Mouse (Mus musculus) forebrain, embryonic 14.5 days (tissue): ENCODE measurements around the gene Oat. TPM values are rescaled to one million over a fixed set of nuclear protein-coding genes. Genes with fewer than 3 reads are reported as not detected.

ENCODE experiments used
- ATAC-seq: fragments of 200-750 bp; cut with Nextera tagmentation; 2 replicates; pipeline ENCODE4 v1.8.0; 2017; ENCODE audit warnings: mild to moderate bottlenecking, moderate library complexity
- DNase-seq: peaks from one replicate; pipeline ENCODE4 v3.0.0-alpha.2; 2015; ENCODE audit warnings: low spot score
- H3K27ac ChIP-seq: fragments of 300-500 bp; sonication (generic); 2 replicates; pipeline ENCODE4 v1.5.1; 2014; ENCODE audit warnings: low read depth, mild to moderate bottlenecking, control low read depth, low read length, moderate library complexity
- H3K27me3 ChIP-seq: fragments of 300-500 bp; sonication (generic); replicated peaks from 2 replicates; pipeline ENCODE4 v1.6.1; 2014; ENCODE audit warnings: low read length, control low read depth, mixed read lengths; ENCODE audit not compliant: control insufficient read depth, insufficient read depth
- H3K36me3 ChIP-seq: fragments of 300-500 bp; sonication (generic); 2 replicates; pipeline ENCODE4 v1.6.1; 2014; ENCODE audit warnings: low read length, control low read depth; ENCODE audit not compliant: control insufficient read depth, insufficient read depth
- H3K4me1 ChIP-seq: fragments of 300-500 bp; sonication (generic); 2 replicates; pipeline ENCODE4 v1.6.1; 2014; ENCODE audit warnings: antibody characterized with exemption, low read length, control low read depth; ENCODE audit not compliant: control insufficient read depth, insufficient read depth
- H3K4me2 ChIP-seq: fragments of 300-500 bp; sonication (generic); 2 replicates; pipeline ENCODE4 v1.6.1; 2014; ENCODE audit warnings: mild to moderate bottlenecking, control low read depth, low read length
- H3K4me3 ChIP-seq: fragments of 300-500 bp; sonication (generic); 2 replicates; pipeline ENCODE4 v1.5.1; 2014; ENCODE audit warnings: low read depth, low read length, control low read depth
- H3K9ac ChIP-seq: fragments of 300-500 bp; sonication (generic); 2 replicates; pipeline ENCODE4 v1.6.1; 2014; ENCODE audit warnings: mild to moderate bottlenecking, low read length, control low read depth, moderate library complexity
- H3K9me3 ChIP-seq: fragments of 300-500 bp; sonication (generic); replicated peaks from 2 replicates; pipeline ENCODE4 v1.6.1; 2016; ENCODE audit warnings: low read length, control low read depth, mixed read lengths; ENCODE audit not compliant: control insufficient read depth
- WGBS: fragments of 180-500 bp; shearing (Covaris S2); extraction: QIAGEN DNeasy Blood & Tissue Kit; methylation state at CpG from one replicate; pipeline ENCODE4 v1.1.7; 2014; 5-methylcytosine and 5-hydroxymethylcytosine counted together
- polyA plus RNA-seq: library from polyadenylated mRNA; unstranded; fragments of >200 nt; fragmentation: Nextera tagmentation; extraction: Ambion mirVana; gene quantifications from 2 replicates; pipeline ENCODE4 v1.2.1, GENCODE M21; 2014

Gene Oat
- polyA plus RNA-seq, 1 experiment from 2014 or later: 138 TPM

DNA sequence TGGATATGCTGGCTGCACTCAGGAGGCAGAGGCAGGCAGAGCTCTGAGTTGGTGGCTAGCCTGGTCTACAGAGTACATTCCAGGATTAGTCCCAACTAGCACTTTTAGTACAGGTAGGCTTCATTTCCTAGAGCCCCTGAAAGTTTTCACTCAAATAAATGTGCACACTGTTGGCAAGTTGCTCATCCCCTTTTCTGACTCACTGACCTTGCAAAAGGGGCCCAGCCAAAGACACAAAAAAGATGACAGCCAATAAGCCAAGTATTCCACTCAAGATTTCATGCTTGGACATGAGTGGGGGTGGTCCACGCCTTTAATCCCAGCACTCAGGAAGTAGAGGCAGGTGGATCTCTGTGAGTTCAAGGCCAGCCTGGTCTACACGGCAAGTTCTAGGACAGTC, 5.2 kb upstream of the Oat start:
- H3K4me2 ChIP-seq: no peak overlapping the region
- H3K4me1 ChIP-seq: no peaks in the 10 kb centered on the region
- WGBS: 91% methylated on average over 2 of the region's 2 CpGs
- ATAC-seq (no peak), DNase-seq (no peak)
- H3K27me3 ChIP-seq: no peaks in the 10 kb centered on the region
- no peak overlapping the region for H3K4me3 ChIP-seq
- no peaks in the 10 kb centered on the region; the same call in 1 of the 2 replicates for H3K9me3 ChIP-seq
- no peaks in the 10 kb centered on the region for H3K36me3 ChIP-seq
- H3K27ac ChIP-seq: no peak overlapping the region
- H3K9ac ChIP-seq: no peak overlapping the region

DNA sequence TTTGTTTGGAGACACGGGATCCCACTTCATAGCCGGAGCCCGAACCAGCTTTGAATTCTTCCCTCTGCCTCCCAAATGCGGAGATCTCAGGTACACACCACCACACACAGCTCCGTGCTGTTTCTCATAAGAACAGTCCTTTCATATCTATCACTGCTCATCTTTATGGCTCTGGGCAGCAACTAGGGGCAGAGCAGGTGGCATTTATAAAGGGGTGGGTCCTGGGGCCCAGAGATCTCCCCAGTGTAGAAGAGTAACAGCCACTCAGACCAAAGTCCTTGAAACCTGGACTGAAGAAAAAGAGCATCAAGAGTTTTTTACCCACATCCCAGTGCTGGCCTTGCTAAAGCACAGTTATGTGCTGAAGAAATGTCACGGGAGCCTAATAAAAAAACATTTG, 4.3 kb upstream of the Oat start:
- H3K4me3 ChIP-seq: no peak overlapping the region
- no peaks in the 10 kb centered on the region for H3K4me1 ChIP-seq
- 81% methylated on average over 6 of the region's 6 CpGs for WGBS
- no peaks in the 10 kb centered on the region for H3K36me3 ChIP-seq
- no peaks in the 10 kb centered on the region for H3K27me3 ChIP-seq
- no peak for DNase-seq
- H3K4me2 ChIP-seq: no peak overlapping the region
- H3K9ac ChIP-seq: no peak overlapping the region
- H3K27ac ChIP-seq: no peak overlapping the region
- no peaks in the 10 kb centered on the region; the same call in 1 of the 2 replicates for H3K9me3 ChIP-seq
- ATAC-seq: no peak

DNA sequence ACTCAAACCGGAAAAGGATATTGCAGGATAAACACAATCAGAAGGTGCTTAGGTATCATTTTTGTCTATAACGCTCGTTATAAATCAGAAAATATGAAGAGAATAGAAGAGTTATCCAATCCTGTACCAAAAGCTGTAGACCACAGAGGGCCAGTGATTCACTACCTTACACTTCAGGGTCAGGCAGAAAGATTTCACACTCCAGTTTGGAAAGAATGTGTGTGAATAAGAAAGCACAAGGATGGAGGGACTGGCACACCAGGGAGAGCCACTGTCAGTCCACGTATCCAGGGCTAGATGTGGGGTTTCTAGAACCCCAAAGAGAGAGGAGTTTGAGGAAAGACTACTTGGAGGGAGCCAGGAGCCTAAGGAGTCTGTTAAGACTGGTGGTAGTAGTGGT, 693 bp upstream of the Oat start:
- ATAC-seq (no peak), DNase-seq (no peak)
- no peaks in the 10 kb centered on the region; the same call in 1 of the 2 replicates for H3K9me3 ChIP-seq
- 63% methylated on average over 4 of the region's 4 CpGs for WGBS
- no peak overlapping the region for H3K4me3 ChIP-seq
- peak overlapping the region; percentile 67; the same call in 1 of the 2 replicates for H3K4me2 ChIP-seq
- H3K27ac ChIP-seq: no peak overlapping the region
- peak overlapping the region; percentile 35; the same call in 1 of the 2 replicates for H3K9ac ChIP-seq
- H3K27me3 ChIP-seq: no peaks in the 10 kb centered on the region
- H3K36me3 ChIP-seq: no peaks in the 10 kb centered on the region
- peaks cover 17% of the 10 kb centered on the region; the same call in 1 of the 2 replicates for H3K4me1 ChIP-seq

DNA sequence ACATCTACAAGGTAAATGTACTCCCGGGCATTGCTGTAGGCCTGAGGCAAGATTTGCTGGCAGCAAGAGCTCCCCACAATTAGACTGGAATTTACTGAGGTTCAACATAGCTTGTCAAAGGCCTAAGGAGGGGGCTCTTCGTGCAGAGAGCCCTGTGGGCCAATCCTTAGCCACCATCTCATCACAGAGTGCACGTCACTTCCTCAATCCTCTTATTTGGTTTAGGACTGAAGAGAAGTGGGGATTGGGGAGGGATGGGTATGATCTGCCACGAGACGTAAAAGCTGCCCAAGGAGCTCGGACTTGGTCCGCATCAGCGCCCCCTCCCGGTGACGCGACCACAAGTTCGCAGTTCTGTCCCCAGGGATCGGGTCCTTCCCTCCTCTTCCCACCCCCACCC, 575 bp downstream of the Oat start:
- Histone ChIP-seq H3K36me3 (no peaks in the 10 kb centered on the region), H3K27me3 (no peaks in the 10 kb centered on the region), H3K4me1 (peaks cover 17% of the 10 kb centered on the region; the same call in 1 of the 2 replicates), H3K4me3 (peak overlapping the region; percentile 65), H3K4me2 (peak overlapping the region; percentile 67), H3K27ac (peak overlapping the region; percentile 78), H3K9me3 (no peaks in the 10 kb centered on the region; the same call in 1 of the 2 replicates), H3K9ac (peak overlapping the region; percentile 70)
- under 1% methylated on average over 13 of the region's 13 CpGs for WGBS
- DNase-seq: peak; percentile 93
- peak; percentile 89 for ATAC-seq

DNA sequence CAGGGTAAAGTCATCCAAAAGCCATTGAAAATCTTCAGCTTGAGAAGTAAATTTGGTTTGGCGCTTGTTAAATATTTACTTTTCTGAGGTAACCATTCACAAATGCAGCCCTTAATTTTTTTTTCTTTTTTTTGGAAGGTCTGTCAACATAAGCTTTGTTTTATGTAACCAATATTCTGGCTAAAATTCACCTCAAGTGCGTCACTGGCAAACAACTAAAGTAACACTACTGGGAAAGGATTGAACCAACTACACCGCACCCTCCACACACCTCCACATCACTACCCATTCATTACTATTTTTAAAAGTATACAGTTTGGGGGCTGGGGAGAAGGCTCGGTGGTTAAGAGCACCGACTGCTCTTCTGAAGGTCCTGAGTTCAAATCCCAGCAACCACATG, 1.6 kb downstream of the Oat start:
- Histone ChIP-seq H3K4me1 (peaks cover 17% of the 10 kb centered on the region; the same call in 1 of the 2 replicates), H3K4me3 (no peak overlapping the region), H3K9ac (no peak overlapping the region), H3K36me3 (no peaks in the 10 kb centered on the region), H3K27me3 (no peaks in the 10 kb centered on the region), H3K27ac (no peak overlapping the region), H3K4me2 (no peak overlapping the region), H3K9me3 (no peaks in the 10 kb centered on the region; the same call in 1 of the 2 replicates)
- WGBS: 91% methylated on average over 5 of the region's 5 CpGs
- no peak for DNase-seq
- no peak for ATAC-seq

DNA sequence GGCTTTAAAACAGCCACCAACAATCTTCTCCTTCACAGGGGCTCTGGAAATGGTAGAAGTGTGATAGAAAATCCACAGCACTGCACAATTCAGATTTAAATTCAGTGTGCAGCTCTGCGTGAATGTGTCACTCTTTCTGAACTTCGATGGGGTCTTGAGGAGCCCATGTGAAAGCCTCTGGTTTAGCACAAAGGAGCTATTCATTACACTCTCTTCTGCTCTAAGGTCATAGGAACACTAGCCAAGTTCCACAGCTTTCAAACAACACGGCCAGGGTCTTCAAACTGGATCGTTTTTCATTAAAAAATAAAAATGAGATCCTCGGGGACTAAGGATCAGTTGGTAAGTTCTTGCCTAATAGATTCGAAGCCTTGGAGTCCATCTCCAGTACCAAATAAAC, 3.0 kb downstream of the Oat start:
- WGBS: 14% methylated on average over 6 of the region's 6 CpGs
- H3K9me3 ChIP-seq: no peaks in the 10 kb centered on the region
- no peaks in the 10 kb centered on the region for H3K27me3 ChIP-seq
- H3K9ac ChIP-seq: no peak overlapping the region
- peak overlapping the region; percentile 30; the same call in 1 of the 2 replicates for H3K4me2 ChIP-seq
- H3K4me1 ChIP-seq: peaks cover 17% of the 10 kb centered on the region; the same call in 1 of the 2 replicates
- no peaks in the 10 kb centered on the region; the same call in 1 of the 2 replicates for H3K36me3 ChIP-seq
- H3K27ac ChIP-seq: peak overlapping the region; percentile 59; the same call in 1 of the 2 replicates
- ATAC-seq: no peak
- peak; percentile 65 for DNase-seq
- no peak overlapping the region for H3K4me3 ChIP-seq

DNA sequence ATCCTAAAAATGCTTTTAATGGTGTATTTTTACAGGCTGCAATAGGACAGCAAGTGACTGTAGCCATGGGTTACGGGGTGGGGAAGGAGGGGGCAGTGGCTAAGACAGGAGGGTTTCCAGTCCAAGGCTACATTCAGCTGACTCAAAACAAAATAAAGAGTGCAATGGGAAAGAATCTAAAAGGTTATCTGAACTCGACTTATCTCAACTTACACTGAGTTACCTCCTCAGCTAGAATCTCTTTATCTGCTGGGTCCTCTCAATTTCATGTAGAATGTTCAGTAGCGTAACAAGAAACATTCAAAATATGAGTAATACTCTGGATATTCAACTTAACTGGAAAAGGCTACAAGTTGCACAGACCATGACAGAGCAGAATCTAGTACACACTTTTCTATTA, 3.5 kb downstream of the Oat start:
- H3K4me2 ChIP-seq: peak overlapping the region; percentile 30; the same call in 1 of the 2 replicates
- WGBS: 61% methylated on average over 3 of the region's 3 CpGs

DNA sequence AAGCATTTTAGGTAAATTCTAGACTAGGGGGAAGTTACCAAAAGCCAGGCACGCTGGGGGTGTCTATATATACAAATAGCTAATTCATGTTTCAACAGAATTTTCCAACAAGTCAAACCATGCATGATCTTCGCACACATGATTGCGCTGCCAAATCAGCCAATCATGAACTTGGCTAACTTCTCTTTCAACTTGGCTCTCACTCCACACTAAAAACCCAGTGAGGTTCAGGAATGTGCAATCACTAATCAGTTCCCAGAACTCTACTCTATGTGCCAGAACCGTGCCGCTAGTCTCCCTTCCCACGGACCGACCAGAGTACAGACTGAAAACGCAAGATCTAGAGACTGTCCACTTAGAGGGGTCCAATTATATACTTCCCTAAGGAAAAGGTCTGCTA, 4.7 kb downstream of the Oat start:
- Histone ChIP-seq H3K9ac (no peak overlapping the region), H3K4me1 (peaks cover 17% of the 10 kb centered on the region; the same call in 1 of the 2 replicates), H3K9me3 (no peaks in the 10 kb centered on the region), H3K36me3 (peaks cover 5% of the 10 kb centered on the region), H3K27ac (peak overlapping the region; percentile 45; the same call in 1 of the 2 replicates), H3K4me2 (peak overlapping the region; percentile 30; the same call in 1 of the 2 replicates), H3K4me3 (no peak overlapping the region), H3K27me3 (no peaks in the 10 kb centered on the region)
- DNase-seq (peak; percentile 63), ATAC-seq (no peak)
- WGBS: 56% methylated on average over 8 of the region's 8 CpGs

More for the DNA sequence above, 3.5 kb downstream of the Oat start:
- H3K27me3 ChIP-seq: no peaks in the 10 kb centered on the region
- no peaks in the 10 kb centered on the region for H3K9me3 ChIP-seq
- H3K4me3 ChIP-seq: no peak overlapping the region
- DNase-seq (no peak), ATAC-seq (no peak)
- H3K36me3 ChIP-seq: no peaks in the 10 kb centered on the region; the same call in none of the 2 replicates
- H3K9ac ChIP-seq: no peak overlapping the region
- H3K4me1 ChIP-seq: peaks cover 17% of the 10 kb centered on the region; the same call in 1 of the 2 replicates
- H3K27ac ChIP-seq: 0 out of 2 replicates have a peak overlapping the region, but pooled peaks have one; percentile 59

DNA sequence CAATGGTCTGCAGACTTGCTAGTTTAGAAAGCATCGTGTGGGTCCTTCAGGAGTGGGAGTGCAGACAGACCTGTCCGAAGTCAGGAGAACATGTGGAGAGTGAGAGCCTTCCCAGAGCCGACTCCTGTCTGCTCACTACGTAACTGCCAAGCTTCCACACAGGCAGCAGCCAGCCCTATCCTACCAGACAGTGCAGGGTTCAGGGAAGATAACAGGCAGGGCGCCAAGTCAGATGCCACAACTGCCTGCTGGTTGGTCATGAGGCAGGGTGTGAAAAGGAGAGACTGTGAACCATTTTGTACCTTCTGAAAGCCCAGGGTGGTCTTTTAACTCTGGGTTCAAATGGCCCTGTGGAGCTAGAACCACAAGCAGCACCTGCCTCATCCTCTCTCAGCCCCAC, 6.1 kb downstream of the Oat start:
- no peak for DNase-seq
- WGBS: 81% methylated on average over 5 of the region's 5 CpGs
- H3K9ac ChIP-seq: no peak overlapping the region

More for the DNA sequence above, 6.1 kb downstream of the Oat start:
- peaks cover 17% of the 10 kb centered on the region; the same call in 1 of the 2 replicates for H3K4me1 ChIP-seq
- H3K27me3 ChIP-seq: no peaks in the 10 kb centered on the region
- H3K27ac ChIP-seq: no peak overlapping the region
- no peak overlapping the region for H3K4me2 ChIP-seq
- no peak overlapping the region for H3K4me3 ChIP-seq
- ATAC-seq: no peak
- H3K36me3 ChIP-seq: peaks cover 8% of the 10 kb centered on the region
- H3K9me3 ChIP-seq: no peaks in the 10 kb centered on the region
